Mouse (Mus musculus): ENCODE measurements around the gene B3gat2. TPM values are rescaled to one million over a fixed set of nuclear protein-coding genes. Genes with fewer than 3 reads are reported as not detected.

The B3gat2 gene
- polyA plus RNA-seq (2016; fragmentation: Nextera tagmentation; extraction: Ambion mirVana) = 0.46 and 0.59 TPM in 2 replicates

DNA sequence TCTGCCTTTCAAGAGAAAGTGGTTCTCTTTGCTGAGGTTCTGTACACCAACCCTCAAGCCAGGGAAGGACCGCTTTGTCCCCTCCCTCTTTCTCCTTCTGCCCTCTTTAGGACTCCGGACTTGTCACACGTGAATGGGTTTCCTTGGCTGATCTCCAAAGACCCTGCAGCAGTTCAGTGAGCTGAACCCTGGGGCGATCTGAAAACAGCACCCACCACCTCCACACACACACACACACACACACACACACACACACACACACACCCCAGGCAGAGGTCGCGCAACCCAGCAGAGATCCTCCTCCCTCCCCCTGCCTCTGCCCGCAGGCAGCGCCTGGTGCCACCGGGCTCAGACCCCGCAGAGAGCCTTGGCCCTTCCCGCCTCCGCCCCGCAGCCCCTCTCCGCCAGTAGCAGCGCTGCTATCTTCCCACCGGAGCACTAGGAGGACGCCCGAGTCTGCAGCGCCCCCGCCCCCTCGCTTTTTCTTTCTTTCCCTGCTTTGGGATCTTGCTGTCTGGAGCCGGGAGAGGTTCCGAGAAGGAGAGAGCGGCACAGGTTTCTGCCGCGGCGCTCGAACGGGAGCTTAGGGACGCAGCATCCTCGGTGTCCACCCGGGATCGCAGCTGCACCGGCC is at the start of gene B3gat2:
TSS of gene B3gat2 (plus strand) at position 252 of the 634 bp plus-strand sequence.
- Histone ChIP-seq H3K36me3 (no peaks in the 10 kb centered on the region), H3K4me1 (peaks cover 14% of the 10 kb centered on the region), H3K27ac (no peak within 1 kb of the TSS), H3K27me3 (ENCODE audit: insufficient read depth, poor library complexity, severe bottlenecking) (peaks cover 68% of the 10 kb centered on the region), H3K4me3 (peak within 1 kb of the TSS; percentile 68), H3K9me3 (no peaks in the 10 kb centered on the region)
- no peak for DNase-seq (ENCODE audit: low spot score)
- under 1% methylated on average over 34 of the region's 34 CpGs for WGBS

DNA sequence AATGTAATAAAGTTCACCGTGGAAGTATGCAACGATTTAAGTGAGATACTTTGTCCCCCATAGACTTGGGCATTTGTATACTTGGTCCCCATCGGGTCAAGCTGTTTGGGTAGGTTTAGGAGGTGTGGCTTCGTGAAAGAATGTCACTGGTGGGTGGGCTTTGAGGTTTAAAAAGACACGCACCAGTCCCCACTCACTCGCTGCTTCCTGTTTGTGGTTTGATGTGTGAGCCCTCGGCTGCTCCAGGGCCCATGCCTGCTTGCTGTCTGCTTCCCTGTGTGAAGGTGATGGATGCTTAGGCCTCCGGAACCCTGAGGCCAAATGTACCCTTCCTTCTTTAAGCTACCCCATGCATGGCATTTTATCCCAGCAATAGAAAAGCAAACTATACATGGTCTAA is 41.2 kb upstream of the B3gat2 start:
- H3K4me1 ChIP-seq = no peaks in the 10 kb centered on the region
- no peaks in the 10 kb centered on the region for H3K9me3 ChIP-seq
- H3K4me3 ChIP-seq = no peak overlapping the region
- no peaks in the 10 kb centered on the region for H3K27me3 ChIP-seq (ENCODE audit: insufficient read depth, poor library complexity, severe bottlenecking)
- 83% methylated on average over 8 of the region's 8 CpGs for WGBS
- no peak overlapping the region for H3K27ac ChIP-seq
- H3K36me3 ChIP-seq = no peaks in the 10 kb centered on the region
- no peak for DNase-seq (ENCODE audit: low spot score)

DNA sequence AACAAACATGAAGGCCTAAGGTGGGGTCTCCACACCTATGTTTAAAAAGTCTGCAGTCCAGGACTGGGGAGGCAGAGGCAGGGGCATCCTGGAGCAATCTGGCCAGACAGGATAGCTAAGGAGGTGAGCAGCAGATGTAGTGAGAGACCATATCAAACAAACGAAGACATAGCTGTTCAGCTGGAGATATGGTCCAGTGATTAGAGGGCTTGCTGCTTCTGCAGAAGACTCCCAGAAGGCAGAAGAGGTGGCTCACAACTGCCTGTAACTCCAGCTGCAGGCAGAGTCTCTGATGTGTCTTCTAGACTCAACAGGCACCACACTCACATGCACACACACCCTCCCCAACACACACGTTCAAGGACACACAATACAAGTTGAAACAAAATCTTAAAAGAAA is 40.5 kb upstream of the B3gat2 start:
- H3K9me3 ChIP-seq = no peaks in the 10 kb centered on the region
- H3K4me3 ChIP-seq = no peak overlapping the region
- H3K27me3 ChIP-seq (ENCODE audit: insufficient read depth, poor library complexity, severe bottlenecking) = no peaks in the 10 kb centered on the region
- no peak for DNase-seq (ENCODE audit: low spot score)
- no peaks in the 10 kb centered on the region for H3K4me1 ChIP-seq
- no peak overlapping the region for H3K27ac ChIP-seq
- WGBS = 74% methylated on average over 2 of the region's 2 CpGs
- H3K36me3 ChIP-seq = no peaks in the 10 kb centered on the region

DNA sequence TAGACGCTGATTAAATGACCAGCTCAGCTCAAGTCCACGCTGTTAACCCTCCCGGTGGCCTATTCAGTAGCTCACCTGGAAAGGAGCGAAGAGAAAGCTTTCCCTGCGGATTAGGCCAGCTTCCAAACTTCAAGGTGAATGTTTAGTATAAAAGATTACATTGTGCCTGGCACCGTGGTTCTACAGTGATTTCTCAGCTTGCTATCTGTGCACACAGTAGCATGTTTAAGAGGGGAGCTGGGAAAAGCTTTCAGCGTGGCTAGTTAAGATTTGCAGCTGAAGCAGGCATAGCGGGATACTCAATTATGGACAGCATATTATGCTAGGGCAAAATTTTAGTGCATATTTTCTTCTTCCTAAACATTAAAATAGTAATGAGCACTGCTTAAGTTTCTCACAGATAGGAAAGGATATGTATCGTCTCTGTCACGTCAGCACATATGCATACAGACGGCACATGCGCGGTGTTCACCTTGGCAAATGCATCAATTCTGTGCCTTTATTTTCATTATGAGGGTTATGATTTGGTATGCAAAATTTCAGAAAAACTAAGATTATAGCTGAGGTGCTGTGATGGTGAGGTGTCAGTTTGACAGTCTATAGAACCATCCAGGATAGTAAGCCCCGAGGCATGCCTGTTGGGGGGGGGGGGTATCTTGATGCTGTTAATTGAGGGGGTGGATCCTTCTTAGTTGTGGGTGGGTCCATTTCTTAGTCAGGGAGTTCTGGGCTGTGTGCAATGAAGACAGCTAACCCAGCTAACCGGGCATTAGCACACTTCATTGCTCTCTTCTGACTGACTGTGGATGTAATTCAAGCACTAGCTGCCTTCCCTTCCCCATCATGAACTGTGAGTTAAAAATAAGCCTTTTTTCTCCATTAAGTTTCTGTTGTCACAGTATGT is 38.8 kb upstream of the B3gat2 start:
- no peak for DNase-seq (ENCODE audit: low spot score)
- H3K36me3 ChIP-seq = no peaks in the 10 kb centered on the region
- H3K27me3 ChIP-seq (ENCODE audit: insufficient read depth, poor library complexity, severe bottlenecking) = no peaks in the 10 kb centered on the region
- H3K9me3 ChIP-seq = no peaks in the 10 kb centered on the region
- H3K4me1 ChIP-seq = no peaks in the 10 kb centered on the region
- H3K4me3 ChIP-seq = no peak overlapping the region
- WGBS = 77% methylated on average over 15 of the region's 15 CpGs
- H3K27ac ChIP-seq = no peak overlapping the region

DNA sequence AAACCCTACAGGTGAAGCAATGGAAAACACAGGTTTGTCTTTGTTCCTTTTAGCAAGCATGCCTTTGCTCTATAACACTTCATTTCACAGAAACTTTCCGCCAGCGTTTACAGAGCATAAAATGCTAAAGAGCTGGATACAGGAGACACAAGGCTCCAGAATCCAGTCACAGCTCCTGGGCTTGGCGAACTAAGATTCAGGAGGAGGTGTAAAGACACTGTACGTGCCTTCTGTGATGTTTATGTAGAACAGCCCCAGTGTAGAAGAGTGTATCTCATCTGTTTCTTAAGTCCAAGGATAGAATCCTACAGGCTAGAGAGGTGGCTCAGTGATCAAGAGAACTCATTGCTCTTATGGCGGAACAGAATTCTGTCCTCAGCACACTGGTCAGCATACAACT is 30.2 kb upstream of the B3gat2 start:
- H3K27ac ChIP-seq = no peak overlapping the region
- H3K27me3 ChIP-seq (ENCODE audit: insufficient read depth, poor library complexity, severe bottlenecking) = no peaks in the 10 kb centered on the region
- DNase-seq (ENCODE audit: low spot score) = no peak
- H3K9me3 ChIP-seq = no peaks in the 10 kb centered on the region
- WGBS = 87% methylated on average over 5 of the region's 5 CpGs
- no peaks in the 10 kb centered on the region for H3K4me1 ChIP-seq
- no peak overlapping the region for H3K4me3 ChIP-seq
- no peaks in the 10 kb centered on the region for H3K36me3 ChIP-seq

DNA sequence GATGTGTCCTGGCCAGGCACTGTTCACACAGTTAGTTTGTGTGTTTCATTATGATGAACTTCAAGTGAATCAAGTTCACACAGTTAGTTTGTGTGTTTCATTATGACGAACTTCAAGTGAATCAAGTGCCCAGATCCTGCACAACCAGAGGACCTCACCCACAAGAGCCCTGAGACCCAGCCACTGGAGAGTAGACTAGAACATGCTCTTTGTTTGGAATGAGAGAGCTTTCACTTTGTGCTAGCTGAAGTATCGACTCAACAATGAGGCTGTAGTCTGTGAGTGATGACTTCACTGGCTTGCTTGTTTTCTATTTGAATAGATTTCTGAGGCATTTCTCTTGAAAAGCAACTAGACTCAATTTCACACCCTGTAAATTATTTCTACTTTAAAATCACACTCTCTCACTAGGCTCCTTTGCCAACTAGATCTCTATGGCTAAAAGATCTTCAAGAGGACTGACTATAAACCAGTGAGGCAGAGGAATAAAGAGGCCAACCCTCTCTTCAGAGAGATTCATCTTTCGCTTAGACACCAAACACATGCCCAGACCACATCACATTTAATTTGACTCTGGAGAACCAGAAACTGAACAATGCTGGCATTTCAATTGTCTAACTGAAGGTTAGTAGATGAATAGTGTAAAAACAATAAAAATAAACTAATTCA is 10.6 kb upstream of the B3gat2 start:
- 84% methylated on average over 3 of the region's 3 CpGs for WGBS

DNA sequence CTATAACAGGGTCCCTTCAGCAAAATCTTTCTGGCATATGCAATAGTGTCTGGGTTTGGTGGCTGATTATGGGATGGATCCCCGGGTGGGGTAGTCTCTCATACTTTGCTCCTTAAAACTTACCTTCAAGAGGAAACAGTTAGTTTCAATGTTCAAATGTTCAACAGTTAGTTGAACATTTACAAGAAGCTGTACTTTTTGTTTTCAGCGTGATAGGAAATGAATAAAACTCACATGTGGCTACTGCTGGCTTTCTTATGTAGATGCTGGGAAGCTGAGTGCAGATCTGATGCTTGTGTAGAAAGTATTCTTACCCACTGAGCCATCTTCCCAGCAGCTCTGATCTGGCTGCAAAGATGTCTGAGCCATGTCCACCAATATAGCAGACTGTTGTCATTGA is 8.5 kb upstream of the B3gat2 start:
- Histone ChIP-seq H3K4me1 (no peaks in the 10 kb centered on the region), H3K27me3 (ENCODE audit: insufficient read depth, poor library complexity, severe bottlenecking) (no peaks in the 10 kb centered on the region), H3K9me3 (no peaks in the 10 kb centered on the region), H3K4me3 (no peak overlapping the region), H3K27ac (no peak overlapping the region), H3K36me3 (no peaks in the 10 kb centered on the region)
- no peak for DNase-seq (ENCODE audit: low spot score)
- 67% methylated on average over 2 of the region's 2 CpGs for WGBS

More for the DNA sequence above, 10.6 kb upstream of the B3gat2 start:
- no peak overlapping the region for H3K4me3 ChIP-seq
- no peaks in the 10 kb centered on the region for H3K4me1 ChIP-seq
- no peaks in the 10 kb centered on the region for H3K27me3 ChIP-seq (ENCODE audit: insufficient read depth, poor library complexity, severe bottlenecking)
- H3K36me3 ChIP-seq = no peaks in the 10 kb centered on the region
- no peak for DNase-seq (ENCODE audit: low spot score)
- no peaks in the 10 kb centered on the region for H3K9me3 ChIP-seq
- H3K27ac ChIP-seq = no peak overlapping the region

DNA sequence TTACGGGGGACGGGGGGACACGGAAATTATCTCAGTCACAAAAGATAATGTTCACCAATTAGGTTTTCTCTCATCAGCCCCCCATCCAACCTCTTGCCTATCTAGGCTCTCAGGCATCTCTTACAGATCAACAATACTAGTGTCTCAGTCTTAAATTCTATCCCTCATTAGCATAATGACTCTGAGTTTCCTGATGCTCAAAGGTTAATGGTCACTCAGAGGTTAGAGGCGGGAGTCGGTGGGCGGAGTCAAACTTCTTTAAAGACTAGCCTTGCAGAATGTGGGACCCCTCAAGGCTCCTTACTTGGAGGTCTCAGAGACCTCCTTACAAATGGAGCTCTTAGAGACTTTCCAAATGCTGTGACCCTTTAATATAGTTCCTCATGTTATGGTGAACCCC is 8.0 kb upstream of the B3gat2 start:
- no peak for DNase-seq (ENCODE audit: low spot score)
- 81% methylated on average over 6 of the region's 6 CpGs for WGBS
- Histone ChIP-seq H3K36me3 (no peaks in the 10 kb centered on the region), H3K4me1 (no peaks in the 10 kb centered on the region), H3K9me3 (no peaks in the 10 kb centered on the region), H3K27ac (no peak overlapping the region), H3K27me3 (ENCODE audit: insufficient read depth, poor library complexity, severe bottlenecking) (0 out of 2 replicates have a peak, but pooled peaks cover 1% of the 10 kb centered on the region), H3K4me3 (no peak overlapping the region)

DNA sequence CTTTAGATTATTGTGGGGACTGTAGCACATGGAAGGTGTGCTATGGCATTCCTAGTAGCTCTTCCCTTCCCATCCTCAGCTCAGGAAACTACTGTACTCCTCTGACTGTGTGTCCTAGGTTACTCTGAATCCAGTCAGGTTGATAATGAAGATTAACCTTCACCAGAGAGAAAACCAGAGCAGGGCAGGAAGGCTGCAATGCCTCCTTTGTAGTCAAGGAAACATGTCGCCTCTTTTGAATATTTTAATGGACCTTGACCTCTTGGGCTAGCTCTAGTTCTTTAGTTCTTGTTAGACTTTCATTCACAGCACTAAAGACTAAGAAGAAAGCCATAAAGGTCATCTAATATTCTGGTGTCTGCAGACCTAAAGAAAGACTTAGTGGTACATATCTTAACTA is 7.2 kb upstream of the B3gat2 start:
- no peaks in the 10 kb centered on the region for H3K4me1 ChIP-seq
- no peaks in the 10 kb centered on the region for H3K9me3 ChIP-seq
- no peaks in the 10 kb centered on the region for H3K36me3 ChIP-seq
- 59% methylated on average over 1 of the region's 1 CpGs for WGBS
- H3K27me3 ChIP-seq (ENCODE audit: insufficient read depth, poor library complexity, severe bottlenecking) = peaks cover 9% of the 10 kb centered on the region
- no peak overlapping the region for H3K27ac ChIP-seq
- no peak for DNase-seq (ENCODE audit: low spot score)
- no peak overlapping the region for H3K4me3 ChIP-seq

DNA sequence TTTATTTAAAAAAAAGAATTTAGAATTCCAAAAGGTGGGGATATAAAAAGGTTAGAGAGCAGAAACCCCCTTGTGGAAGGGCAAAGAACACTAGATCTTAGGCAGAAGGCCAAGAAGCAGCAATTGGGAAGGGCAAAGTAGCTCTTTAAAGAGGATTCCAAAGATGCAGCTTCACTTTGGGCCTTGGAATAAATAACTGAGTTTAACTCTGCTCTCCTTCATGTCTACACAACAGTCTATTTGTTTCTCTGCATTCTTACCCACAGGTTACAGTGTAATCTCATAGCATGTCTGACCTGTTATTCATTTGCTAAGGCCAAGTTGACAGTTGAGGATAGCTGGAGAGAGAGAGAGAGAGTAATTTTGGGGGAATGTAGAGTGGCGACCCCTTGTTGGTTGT is 6.6 kb upstream of the B3gat2 start:
- DNase-seq (ENCODE audit: low spot score) = no peak
- Histone ChIP-seq H3K4me3 (no peak overlapping the region), H3K4me1 (no peaks in the 10 kb centered on the region), H3K36me3 (no peaks in the 10 kb centered on the region), H3K27me3 (ENCODE audit: insufficient read depth, poor library complexity, severe bottlenecking) (peaks cover 15% of the 10 kb centered on the region), H3K9me3 (no peaks in the 10 kb centered on the region), H3K27ac (no peak overlapping the region)
- 84% methylated on average over 1 of the region's 1 CpGs for WGBS

DNA sequence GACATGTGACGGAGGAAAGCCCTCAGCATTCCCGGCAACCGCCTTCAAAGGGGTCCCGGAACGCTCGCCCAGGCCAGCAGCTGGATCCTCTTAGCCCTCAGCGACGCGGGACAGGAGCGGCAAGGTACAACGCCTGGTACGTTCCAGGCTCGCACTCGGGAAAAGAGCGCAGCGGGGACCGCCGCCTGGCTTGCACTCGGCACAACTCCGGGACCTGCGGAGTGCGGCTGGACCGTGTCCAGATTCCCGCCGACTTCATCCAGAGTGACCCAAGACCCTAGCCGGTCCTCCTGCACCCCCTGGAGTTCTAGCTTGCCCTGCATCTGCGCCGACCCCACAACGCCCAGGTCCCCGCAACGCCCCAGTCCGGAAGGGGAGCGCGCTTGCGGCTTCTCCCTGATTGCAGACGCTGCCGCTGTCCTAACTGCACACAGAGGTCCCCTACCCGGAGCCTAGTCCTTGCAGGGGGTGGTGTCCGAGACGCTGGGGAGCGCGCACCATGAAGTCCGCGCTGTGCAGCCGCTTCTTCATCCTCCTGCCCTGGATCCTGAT is 659 bp downstream of the B3gat2 start:
- WGBS = under 1% methylated on average over 45 of the region's 45 CpGs
- Histone ChIP-seq H3K4me3 (peak overlapping the region; percentile 68), H3K4me1 (peaks cover 14% of the 10 kb centered on the region), H3K27ac (no peak overlapping the region), H3K36me3 (no peaks in the 10 kb centered on the region), H3K27me3 (ENCODE audit: insufficient read depth, poor library complexity, severe bottlenecking) (peaks cover 68% of the 10 kb centered on the region), H3K9me3 (no peaks in the 10 kb centered on the region)
- no peak for DNase-seq (ENCODE audit: low spot score)

DNA sequence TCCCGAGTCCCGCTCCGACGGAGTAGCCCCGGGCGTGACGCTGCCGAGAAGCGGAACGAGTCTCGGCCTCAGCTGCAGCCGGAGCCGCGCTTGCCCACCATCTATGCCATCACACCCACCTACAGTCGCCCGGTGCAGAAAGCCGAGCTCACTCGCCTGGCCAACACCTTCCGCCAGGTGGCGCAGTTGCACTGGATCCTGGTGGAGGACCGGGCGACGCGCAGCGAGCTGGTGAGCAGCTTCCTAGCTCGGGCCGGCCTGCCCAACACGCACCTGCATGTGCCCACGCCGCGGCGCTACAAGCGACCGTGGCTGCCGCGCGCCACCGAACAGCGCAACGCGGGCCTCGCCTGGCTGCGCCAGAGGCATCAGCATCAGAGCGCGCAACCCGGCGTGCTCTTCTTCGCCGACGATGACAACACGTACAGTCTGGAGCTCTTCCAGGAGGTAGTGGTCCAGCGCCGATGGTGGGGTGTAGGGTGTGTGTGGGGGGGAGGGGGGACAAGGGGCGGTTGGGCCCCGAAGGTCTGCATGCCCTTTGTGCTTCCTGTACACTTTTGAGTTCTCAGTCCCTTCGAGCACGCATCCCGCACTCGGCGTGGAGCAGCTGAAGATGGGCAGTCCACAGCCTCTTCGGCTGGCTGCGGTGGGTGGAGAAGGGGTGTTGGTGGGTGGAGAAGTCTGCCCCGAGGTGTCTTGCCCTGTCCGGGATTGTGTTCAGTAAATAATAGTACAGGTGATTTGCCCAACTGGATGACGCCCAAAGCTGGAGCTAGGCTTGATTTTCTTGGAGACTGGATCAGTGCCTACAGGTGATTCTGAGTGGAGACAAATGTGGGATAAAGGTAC is 1.5 kb downstream of the B3gat2 start:
- Histone ChIP-seq H3K27me3 (ENCODE audit: insufficient read depth, poor library complexity, severe bottlenecking) (peaks cover 68% of the 10 kb centered on the region), H3K27ac (no peak overlapping the region), H3K9me3 (no peaks in the 10 kb centered on the region), H3K4me3 (peak overlapping the region; percentile 68), H3K4me1 (peaks cover 14% of the 10 kb centered on the region), H3K36me3 (no peaks in the 10 kb centered on the region)
- DNase-seq (ENCODE audit: low spot score) = peak; percentile 90
- 3% methylated on average over 65 of the region's 65 CpGs for WGBS
